Mouse (Mus musculus) spleen, adult 2 months (tissue): Measurements from ENCODE around the gene Ammecr1.

Experiments
- CTCF ChIP-seq: fragments of 200-500 bp; IDR thresholded peaks from 2 replicates; pipeline ENCODE4 v1.5.1; 2011; ENCODE audit warnings: mild to moderate bottlenecking, inconsistent platforms; ENCODE audit not compliant: insufficient read depth, insufficient read length, insufficient replicate concordance; ENCODE audit errors: extremely low read depth
- POLR2A ChIP-seq: fragments of 200-500 bp; IDR thresholded peaks from 2 replicates; pipeline ENCODE4 v1.6.1; 2011; ENCODE audit warnings: low read depth, low read length, inconsistent platforms

DNA sequence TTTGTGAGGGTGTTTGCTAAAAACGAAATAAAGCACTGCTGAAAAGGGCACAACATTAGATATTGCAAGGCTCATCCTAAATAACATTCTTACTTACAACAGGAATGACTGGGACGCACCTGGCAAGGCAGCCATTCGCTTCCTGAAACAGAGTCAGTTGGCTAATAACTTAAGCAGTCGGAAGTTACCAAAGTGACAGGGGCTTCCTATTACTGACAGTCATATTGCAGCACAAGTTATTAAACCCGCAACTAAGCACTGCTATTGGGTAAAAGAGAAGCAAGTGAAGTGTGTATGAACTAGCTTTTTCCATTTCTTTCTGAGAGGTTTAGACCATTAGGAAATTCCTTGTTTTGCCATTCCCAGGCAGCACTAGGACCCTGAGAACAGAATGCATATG lies 84.3 kb downstream of the Ammecr1 start:
- no peak for TF ChIP-seq CTCF
- TF ChIP-seq POLR2A, result no peak
